Mouse (Mus musculus) brain, embryonic 14.5 days (tissue): ENCODE measurements at regions not wholly inside any gene's neighbourhood (a gene's known extent, or its start where the extent isn't known, plus 50 kb on each side); places are given as distances from the start of the nearest gene placed in this dataset.

Experiments
- DNase-seq: peaks from one replicate; pipeline ENCODE4 v3.0.0-alpha.2; 2011; ENCODE audit warnings: low read depth
- CTCF ChIP-seq: fragments of 200-500 bp; IDR thresholded peaks from 2 replicates; pipeline ENCODE4 v1.5.1; 2012; ENCODE audit warnings: inconsistent platforms, mild to moderate bottlenecking, moderate library complexity, borderline replicate concordance; ENCODE audit not compliant: insufficient read depth, insufficient read length; ENCODE audit errors: extremely low read depth
- POLR2A ChIP-seq: fragments of 200-500 bp; IDR thresholded peaks from 2 replicates; pipeline ENCODE4 v1.6.1; 2012; ENCODE audit warnings: mild to moderate bottlenecking, inconsistent platforms, borderline replicate concordance; ENCODE audit not compliant: poor library complexity, insufficient read depth, insufficient read length, severe bottlenecking; ENCODE audit errors: extremely low read depth

- TF ChIP-seq CTCF (no peak), POLR2A (no peak)
- peak; percentile 88 for DNase-seq
Measured at GRCm38 (mm10) chr16:57823329-57823728, 68.8 kb upstream of the Col8a1 start.

GRCm38 (mm10) chr16:57845416-57845815 lies 90.9 kb upstream of the Col8a1 start:
- no peak for TF ChIP-seq POLR2A
- no peak for TF ChIP-seq CTCF
- no peak for DNase-seq

DNA sequence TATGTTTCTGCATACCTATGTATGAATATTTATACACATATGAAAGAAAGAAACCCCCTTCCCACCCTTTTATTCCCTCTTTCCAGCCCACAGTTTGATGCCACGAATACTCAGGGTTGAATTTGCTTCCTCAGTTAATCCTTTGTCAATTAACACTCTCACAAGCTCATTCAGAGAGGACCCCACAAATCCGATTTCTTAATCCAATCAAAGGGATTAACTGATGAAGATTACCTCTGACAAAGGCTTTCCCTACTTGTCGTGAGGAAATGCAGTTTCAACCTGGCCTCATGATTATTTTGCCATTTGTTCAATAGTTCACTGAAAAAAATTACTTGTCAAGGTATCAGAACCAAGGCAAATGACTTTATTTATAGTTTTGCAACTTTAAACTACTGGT lies 91.8 kb upstream of the Col8a1 start:
- no peak for TF ChIP-seq POLR2A
- no peak for TF ChIP-seq CTCF
- no peak for DNase-seq

DNA sequence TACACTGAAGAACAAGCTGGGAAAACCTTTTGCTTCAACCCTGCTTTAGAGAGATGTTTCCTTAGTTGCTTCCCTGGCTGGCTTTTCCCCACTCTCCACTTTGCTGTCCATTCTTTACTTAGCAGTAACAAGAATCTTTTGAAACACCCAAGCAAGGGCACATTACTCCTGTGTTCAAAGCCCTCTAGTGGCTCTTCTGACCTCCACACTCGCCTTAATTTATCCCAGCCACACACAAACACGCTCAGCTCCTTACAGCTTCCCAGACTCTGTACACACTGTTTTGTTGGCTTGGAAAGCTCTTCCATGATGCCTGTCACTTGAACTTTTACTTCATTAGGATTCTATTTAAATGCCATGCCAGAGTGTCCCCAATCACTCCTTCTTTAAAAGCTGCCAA lies 97.3 kb upstream of the Col8a1 start:
- DNase-seq, result no peak
- TF ChIP-seq CTCF, result peak; percentile 6; the same call in 1 of the 2 replicates
- TF ChIP-seq POLR2A, result no peak

GRCm38 (mm10) chr16:57852838-57853460 lies 98.4 kb upstream of the Col8a1 start:
- DNase-seq, result no peak
- no peak for TF ChIP-seq CTCF

DNA sequence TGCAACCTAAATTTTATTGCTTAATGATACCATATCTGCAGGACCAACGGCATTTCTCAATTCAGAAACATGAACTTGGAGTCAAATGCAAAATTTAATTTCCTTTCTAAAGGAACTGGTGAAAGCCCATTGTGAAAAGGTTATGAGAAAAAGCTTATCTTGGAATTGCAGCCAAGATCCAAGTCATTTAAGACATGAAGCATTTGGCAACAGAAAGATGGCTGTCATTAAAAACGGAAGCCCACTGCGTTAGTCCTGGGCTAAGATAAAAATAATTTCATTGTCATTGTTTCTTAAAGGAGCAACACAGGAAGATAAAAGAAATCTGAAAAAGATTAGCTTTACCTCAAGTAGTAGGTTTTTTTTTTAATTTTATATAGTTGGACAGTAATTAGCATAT lies 99.2 kb upstream of the Col8a1 start:
- TF ChIP-seq CTCF, result no peak
- TF ChIP-seq POLR2A, result no peak
- DNase-seq, result no peak

DNA sequence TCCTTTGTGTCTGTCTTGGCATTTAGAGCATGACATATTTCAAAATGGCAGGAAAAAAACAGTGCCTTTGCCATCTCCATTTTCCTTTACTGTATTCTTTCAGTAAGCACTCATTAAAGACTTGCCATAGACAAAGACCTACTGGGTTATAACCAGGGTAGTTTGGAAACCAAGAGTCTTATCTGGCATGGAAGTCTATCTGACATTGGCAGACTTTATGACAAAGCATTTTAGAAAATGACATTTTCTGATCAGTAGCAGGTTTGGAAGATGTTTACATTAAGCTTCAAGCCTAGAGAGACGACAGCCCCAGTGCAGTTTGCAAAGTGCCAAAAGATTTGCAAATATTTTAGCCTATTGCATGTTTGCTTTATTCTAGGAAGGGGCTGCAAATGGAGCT lies 102.5 kb upstream of the Col8a1 start:
- TF ChIP-seq CTCF (no peak), POLR2A (no peak)
- no peak for DNase-seq

- DNase-seq, result peak; percentile 47
- TF ChIP-seq POLR2A, result no peak
- no peak for TF ChIP-seq CTCF
Measured at GRCm38 (mm10) chr16:57858151-57858764, 103.7 kb upstream of the Col8a1 start.

GRCm38 (mm10) chr16:57858765-57859201 lies 104.2 kb upstream of the Col8a1 start:
- TF ChIP-seq POLR2A, result no peak
- TF ChIP-seq CTCF, result no peak
- peak; percentile 93 for DNase-seq

DNA sequence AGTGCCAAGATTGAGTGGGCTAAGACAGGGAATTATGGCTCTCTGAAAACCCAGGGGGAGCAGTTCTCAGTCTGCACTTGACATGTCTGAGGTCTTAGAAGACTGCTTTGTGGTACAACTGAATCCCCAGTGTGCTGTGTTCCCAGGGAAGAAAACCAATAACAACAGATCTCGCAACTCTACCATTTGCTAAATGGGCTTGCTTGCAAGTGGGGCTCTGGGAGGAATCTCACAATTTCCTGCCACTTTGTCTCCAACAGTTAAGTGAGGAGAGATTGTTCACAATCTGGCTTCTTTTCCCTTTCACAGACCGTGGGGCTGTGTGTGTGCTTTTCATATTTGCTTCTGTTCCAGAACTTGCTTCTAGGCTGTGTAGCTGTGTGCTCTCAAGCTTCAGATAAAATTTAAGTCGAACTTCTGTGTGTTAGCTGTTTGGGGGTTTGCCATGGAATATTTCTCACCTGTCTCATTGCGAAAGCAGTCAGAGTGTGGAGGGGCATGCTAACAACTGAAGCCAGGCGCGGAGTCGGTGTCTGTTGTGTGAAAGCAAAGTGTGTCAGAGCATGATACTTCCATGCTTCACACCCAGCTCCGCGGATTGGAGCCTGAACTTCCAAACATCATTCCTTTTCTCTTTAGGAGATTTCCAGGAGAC lies 108.8 kb upstream of the Col8a1 start:
- no peak for TF ChIP-seq CTCF
- no peak for TF ChIP-seq POLR2A
- DNase-seq, result peak; percentile 53

DNA sequence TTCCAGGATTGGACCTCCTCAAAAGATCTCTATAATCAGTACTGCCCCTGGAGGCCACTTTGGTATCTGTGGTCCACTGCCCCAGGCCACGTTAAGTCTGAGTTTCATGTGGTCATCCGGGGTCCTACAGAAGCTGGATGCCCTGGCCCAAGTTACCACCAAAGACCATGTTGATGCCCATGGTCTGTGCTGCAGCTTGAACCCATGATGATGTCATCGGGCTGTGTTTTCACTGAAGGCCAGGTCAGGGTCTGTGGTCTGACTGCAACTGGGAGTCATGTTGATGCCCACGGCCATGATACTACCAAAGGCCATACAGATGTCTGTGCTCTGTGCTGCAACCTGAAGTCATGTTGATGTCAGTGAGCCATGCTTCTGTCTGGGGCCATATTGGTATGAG lies 122.3 kb upstream of the Col8a1 start:
- no peak for DNase-seq
- TF ChIP-seq CTCF (no peak), POLR2A (no peak)

DNA sequence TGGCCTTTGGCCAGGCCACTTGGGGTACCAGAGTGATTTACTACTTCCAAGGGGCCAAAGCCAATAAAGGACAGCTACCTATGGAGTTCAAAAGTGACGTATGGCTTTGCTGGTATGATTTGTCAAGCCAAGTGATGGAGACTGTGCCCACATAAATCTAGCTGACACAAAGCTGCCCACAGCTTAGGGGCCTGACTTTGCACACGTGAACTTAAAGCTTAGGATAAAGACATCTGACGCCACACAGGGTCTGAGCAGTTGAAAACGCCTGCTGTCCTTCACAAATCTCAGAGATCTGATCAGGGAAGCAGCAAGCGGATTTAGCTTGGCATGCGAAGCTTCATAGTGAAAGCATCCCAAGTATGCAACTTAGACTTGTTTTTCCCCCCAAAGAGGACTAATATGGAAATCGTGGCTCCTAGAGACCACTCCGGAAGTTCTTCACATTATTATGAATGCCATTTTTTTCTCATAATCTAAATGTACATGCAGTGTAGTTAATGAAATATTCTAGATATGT lies 127.1 kb upstream of the Col8a1 start:
- no peak for TF ChIP-seq CTCF
- TF ChIP-seq POLR2A, result no peak
- DNase-seq, result no peak

DNA sequence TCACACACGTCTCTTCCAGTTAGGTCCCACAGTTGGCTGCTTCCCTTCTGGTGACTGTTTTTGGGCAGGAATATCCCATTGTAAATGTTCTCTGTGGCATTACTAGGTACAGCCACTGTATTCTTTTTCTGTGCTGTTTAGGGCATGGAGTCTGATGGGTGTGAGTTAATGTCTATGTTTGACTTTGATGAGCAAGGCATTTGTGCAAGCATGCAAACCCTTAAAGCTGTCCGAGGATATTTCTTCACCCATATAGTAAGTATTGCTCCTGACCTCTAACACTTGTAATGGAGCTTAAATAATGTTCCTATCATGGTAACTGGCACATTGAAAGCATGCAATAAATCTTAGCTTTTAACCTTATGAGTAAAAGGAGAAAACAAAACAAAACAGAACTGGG lies 133.6 kb upstream of the Col8a1 start:
- DNase-seq, result no peak
- no peak for TF ChIP-seq CTCF
- no peak for TF ChIP-seq POLR2A
